Mouse (Mus musculus) right cerebral cortex, adult 2 months (tissue): ENCODE data around the gene Gm11213.

ENCODE experiments used
- DNase-seq, 2 experiments: peaks; one replicate each; pipeline ENCODE4 v3.0.0; 2021 to 2022; ENCODE audit warnings: low spot score in 2 of 2

Gene Gm11213

DNA sequence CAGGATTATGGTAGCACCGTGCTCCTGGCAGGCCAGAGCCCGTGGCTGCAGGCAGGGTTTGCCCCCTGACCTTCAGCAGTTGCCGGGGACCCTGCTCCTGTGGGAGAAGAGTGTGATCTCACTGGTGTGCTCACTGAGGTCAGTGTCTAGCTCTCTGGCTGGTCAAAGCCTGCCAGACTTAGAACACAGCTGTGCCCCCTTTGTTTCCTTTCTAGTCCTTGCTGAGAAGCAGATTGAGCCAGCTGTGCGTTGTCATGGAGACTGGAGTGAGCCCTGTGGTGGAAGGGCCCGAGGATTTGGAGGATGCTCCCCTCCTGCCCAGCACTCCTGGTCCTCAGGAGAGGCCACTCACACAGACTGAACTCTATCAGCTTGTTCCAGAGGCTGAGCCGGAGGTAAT lies 25.0 kb downstream of the Gm11213 start:
- DNase-seq: no peak

- no peak for DNase-seq
These were observed 25.4 kb downstream of the Gm11213 start for GRCm38 (mm10) chr4:63579649-63580048.

GRCm38 (mm10) chr4:63572621-63573020 lies 32.4 kb downstream of the Gm11213 start:
- DNase-seq: no peak

DNA sequence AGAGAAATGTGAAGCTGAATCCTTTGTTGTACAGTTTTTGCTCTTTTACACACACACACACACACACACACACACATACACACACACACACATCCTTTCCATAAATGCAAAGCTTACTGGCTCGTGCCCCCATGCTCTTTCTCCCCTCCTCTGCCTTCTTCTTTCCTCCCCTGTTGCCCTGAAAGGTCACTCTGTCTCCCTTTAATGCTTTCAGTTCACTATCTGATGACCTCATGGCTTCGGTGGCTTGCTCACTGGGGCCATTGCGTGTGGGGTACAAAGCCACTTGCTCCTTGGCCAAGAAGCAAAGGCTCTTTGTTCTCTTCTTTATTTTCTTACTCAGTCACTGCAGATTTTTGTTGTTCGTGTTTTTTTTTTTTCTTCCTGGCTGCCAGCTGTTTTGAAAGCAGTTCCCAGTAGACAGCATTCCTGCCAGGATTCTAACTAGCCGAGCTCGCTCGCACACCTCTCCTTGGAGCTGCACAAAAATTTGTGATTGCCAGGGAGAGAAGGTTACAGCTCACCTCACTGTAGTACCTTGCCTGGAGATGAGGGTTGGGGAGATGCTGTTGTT lies 34.8 kb downstream of the Gm11213 start:
- no peak for DNase-seq

- no peak for DNase-seq
These were observed 35.7 kb downstream of the Gm11213 start for GRCm38 (mm10) chr4:63569322-63569721.

DNA sequence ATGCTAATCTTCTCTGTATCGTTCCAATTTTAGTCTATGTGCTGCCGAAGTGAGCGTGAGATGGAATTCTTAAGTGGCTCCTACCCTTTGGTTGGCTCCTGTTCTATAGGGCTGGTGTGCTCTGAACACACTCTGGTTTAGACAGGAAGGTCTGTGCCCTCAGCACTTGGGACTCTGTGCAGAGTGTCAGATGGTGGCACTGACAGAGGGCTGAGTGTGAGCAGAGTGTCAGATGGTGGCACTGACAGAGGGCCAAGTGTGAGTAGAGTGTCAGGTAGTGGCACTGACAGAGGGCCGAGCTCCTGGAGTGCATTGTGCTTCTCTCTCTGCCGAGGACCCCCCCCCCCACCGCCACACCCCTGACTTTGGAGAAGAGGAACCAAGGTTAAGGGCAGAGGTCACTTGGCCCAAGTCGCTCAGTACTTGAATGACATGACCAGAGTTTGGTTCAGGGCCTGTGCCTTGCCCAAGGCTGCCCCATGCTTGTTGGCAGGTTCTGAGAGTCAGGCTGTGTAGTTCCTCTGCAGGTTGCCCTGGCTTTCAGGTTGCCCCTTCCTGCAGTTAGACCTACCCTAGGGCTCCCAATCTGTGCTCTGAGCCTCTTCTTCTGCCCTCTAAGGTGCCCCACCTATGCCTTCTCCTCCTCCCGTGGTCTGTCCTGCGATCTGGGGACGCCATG lies 37.2 kb downstream of the Gm11213 start:
- no peak for DNase-seq

DNA sequence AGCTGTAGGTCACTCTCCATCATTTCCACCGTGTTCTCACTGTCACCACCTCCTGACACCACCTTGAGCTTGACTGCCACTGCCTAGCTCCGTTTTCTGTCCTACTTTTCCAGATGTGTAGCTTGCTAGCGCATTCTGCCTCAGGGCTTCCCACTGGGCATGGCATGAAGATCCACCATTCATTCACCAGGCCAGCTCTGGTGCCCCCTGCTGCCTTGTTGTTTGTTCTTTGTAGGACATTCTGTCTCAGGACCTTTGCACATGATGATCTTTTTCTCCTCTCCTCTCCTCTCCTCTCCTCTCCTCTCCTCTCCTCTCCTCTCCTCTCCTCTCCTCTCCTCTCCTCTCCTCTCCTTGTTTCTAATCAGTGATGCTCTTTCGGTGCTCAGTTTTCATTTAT lies 42.3 kb downstream of the Gm11213 start:
- no peak for DNase-seq

DNA sequence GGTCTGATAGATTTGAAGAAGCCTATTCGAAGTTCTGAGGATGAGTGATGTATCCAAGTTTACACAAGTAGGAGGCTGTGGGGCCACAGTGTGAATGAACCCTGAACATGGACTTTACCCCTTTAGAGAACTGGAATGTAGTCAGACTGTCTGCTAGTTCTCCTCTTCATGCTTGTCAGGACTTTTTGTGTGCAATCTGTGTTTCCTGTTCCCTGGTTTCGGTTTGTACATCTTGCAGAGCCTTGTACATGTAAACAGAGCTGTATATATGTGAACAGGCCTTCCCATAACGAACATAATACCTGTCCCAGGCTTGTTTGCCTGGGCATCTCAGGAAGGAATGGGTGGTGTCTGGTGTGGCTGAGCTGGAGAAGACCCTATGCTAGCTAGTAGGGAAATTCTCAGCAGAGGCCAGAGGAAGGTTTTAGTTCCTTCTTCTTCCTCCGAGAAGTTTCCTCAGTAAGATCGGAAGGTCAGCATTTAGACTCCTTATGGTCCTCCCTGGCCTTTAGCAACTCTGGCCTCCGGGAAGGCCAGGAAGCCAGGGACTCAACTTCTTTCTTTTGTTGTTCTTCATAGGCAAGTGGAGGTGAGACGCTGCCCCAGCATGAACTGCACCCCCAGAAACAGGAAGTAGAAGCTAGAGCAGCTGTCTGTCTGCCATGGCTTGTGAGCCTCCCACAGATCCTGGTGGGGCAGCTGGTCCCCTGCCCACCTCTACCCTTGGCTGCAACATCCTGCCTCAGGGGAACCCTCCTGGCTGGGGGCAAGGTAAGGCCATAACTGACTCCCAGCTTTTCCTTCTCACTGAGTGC lies 43.0 kb downstream of the Gm11213 start:
- DNase-seq: no peak

GRCm38 (mm10) chr4:63560079-63560478 lies 45.0 kb downstream of the Gm11213 start:
- DNase-seq: no peak

GRCm38 (mm10) chr4:63559127-63559697 lies 45.8 kb downstream of the Gm11213 start:
- DNase-seq: no peak

DNA sequence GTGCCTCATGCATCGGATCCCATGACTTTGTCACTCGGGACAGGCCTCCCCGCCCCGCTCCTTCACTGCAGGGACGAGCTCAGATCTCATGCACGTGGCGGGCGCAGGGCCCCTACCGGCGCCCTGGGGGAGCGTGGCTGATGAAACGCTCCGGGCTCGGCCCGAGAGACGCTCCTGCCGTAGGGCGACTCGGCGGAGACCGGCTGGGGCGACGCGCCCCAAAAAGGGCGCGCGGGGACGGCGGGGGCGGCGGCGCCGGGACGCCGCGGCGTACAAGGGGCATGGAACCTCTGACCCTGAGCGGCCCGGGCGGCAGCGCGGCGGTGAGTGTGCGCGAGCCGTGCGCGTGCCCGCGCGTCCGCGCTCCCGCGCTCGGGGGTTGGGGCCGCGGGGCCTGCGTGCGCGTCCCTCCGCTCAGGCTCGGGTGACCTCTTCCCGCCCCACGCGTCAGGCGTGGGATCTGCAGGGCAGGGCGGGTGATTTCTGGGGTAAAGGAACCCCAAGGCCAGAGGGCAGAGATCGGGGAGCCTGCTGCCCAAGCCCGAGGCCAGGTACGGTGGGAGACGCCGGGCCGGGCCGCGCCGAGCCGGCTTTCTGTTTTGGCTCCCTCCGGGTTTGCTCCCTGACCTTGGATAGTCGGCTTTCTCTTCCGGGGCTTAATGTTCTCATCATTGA lies 46.5 kb downstream of the Gm11213 start, which contains the start of gene Tmem268:
Tmem268 (plus strand) TSS at position 375 of the 675 bp plus-strand sequence.
- DNase-seq: peak in 1 of 2 experiments; percentile 68

DNA sequence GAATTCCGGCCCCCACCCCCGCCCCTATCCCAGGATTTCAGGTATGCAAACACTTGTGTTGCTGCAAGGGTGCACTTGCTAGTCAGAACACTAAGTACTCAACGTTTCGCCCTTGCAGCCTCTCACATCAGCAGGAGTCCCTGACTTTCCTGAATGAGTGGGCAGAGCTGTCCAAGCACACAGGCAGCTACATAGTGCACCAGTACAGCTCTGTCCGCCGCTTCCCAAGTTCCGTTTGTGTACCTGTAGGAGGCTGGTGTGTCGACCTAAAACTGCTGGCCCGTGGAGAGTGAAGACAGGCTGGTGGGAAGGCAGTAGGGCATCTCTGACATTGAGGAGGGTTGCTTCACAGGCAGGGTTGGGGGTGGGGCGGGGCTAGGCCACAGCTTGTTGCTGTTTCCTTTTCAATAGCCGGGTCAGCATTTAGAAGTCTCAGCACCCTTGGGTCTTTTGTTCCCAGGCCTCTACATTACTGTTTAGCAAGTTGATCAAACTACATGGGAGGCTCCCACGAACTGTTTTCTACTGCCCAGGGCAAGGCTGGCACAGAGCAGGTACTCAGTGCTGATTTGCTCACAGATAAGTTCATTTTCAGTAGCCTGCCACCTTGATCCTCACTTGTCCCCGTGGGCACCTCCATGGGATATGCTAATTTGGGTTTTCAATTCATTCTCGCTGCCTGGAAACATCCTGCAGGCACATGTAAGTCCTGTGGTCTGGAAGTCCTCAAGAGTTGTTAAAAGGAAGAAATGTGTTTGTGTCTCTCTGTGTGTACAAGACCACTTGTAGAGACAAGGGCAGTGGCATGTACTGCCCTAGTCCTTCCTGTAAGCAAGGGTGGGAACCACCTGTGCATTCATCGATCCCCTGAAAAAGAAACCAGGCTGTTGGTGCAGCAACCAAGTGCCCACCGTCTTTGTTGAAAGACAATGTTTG lies 47.7 kb downstream of the Gm11213 start:
- no peak for DNase-seq

DNA sequence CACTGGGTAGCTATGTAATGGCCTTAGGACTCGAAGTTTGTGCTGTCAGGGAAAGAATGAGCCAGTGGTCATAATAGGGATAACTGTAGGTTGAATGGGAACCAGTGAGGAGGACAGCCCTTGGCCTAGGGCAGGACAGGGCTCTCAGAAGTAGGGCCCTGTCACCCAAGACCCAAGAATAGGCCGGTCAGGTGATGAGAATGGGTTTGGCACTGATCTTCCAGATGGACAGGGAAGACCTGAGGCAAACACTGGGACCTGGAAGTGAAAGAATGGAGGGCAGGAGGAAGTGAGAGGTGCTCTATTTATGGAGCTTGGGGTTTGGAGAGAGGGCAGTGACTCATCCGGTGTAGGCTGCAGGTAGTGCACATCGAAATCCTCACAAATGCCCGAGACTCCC lies 48.4 kb downstream of the Gm11213 start:
- DNase-seq: no peak

DNA sequence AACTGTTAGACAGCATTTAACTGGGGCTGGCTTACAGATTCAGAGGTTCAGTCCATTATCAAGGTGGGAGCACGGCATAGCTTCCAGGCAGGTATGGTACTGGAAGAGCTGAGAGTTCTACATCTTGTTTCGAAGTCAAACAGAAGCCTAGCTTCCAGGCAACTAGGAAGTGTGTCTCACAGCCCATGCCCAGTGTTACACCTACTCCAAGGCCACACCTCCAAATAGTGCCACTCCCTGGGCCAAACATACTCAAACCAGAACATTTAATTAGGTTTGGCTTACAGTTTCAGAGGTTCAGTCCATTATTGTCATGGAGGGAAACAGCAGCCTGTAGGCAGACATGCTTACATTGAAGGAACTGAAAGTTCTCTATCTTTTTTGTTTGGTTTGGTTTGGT lies 50.0 kb downstream of the Gm11213 start:
- DNase-seq: no peak

DNA sequence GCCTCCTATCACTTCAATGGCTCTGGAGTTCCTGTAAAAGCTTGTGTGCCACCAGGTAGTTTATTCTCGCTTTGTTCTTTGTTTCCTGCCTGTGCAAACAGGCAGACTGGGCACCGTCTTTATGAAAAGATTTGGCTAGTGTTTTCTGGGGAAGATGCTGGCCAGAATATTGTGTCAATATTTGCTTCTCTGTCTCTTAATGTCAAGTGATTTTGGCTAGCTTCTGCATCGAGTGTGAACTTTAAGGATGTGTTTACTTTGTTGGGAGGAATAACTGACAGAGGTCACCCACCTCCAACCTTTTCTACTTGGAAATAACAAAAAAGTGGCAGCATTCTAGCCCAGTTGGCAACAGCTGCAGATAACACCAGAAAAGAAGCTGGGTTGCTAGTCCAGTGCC lies 50.4 kb downstream of the Gm11213 start:
- no peak for DNase-seq

DNA sequence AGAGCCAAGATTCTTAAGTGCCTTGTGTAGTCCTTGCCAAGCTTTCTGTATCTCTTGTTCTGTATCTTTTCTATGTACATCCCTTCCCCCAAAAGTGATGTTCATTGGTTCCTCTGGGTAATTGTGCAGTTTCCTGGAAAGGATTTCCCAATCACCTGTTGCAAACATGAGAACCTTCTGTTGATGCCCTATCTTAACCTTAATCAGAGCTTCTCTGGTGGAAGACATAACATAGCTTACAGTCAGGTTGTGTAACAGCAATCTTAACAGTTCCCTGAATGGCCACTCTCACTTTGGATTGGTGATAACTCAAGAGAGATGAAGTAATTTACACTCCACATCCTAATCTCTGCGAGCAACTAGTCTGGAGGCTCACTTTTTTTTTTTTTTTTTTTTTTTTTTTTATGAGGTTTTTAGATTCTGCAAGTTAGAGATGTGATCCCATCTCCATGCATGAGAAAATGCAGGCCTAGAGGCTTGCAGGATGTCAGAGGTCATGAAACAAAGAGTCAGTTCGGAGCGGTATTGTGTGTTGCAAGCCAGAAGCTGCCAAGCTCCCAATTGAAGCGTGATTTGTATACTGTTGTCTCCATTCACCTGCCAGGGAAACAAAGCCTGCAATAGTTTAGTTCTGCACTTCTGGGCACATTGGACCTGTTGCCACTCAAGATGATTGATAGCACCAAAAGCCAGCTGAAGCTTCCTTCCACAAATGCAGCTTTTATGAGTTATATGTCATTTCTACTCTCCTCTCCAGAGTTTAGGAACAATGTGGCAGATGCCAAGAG lies 51.1 kb downstream of the Gm11213 start:
- DNase-seq: no peak

- DNase-seq: no peak
These were observed 52.2 kb downstream of the Gm11213 start for GRCm38 (mm10) chr4:63552865-63553264.

GRCm38 (mm10) chr4:63550908-63551307 lies 54.2 kb downstream of the Gm11213 start:
- DNase-seq: no peak

- no peak for DNase-seq
These were observed 56.6 kb downstream of the Gm11213 start for GRCm38 (mm10) chr4:63548491-63548890.

DNA sequence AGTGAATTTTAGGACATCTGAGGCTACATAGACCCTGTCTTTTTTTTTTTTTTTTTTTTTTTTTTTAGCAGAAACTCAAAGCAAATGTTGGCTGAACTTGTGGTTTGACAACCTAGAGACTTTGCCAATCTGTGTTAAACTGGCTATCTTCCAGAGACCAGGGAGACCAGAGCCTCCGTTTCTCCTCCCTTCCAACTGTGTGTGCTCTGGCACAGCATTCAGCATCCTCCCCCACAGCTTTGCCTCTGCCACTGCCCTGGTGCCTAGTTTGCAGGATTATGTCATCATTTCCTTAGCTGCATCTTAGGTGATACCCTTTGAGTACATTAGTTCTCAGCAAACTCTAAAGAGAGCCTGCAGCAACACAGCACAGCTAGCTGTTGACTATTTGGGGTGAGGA lies 57.3 kb downstream of the Gm11213 start:
- DNase-seq: no peak
